Mouse (Mus musculus): ENCODE measurements at regions not wholly inside any gene's neighbourhood (a gene's known extent, or its start where the extent isn't known, plus 50 kb on each side); places are given as distances from the start of the nearest gene placed in this dataset.
A peak's percentile ranks its signal among the peaks of the same experiment; 100 is the strongest.

DNA sequence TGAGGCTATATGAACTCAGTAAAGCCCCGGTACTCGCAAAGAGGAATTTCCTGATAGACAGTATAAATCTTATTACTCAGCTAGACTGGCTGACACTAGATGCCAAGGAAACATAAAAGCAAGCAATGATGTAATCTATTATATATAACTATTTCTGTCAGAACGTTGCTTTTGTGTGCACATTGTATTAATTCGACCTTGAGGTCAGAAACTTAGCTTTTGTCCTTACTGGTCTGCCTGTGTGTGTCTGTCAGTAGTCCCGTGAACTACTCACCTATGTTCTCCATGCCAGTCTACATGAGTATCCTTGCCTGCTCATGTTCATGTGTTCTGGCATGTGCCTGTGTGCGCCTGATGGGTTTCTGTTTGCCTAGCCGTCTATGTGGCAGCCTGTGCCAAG is 70.5 kb downstream of the Tmx1 start:
- no peak for DNase-seq (ENCODE audit: low spot score in 2 of 2)

DNA sequence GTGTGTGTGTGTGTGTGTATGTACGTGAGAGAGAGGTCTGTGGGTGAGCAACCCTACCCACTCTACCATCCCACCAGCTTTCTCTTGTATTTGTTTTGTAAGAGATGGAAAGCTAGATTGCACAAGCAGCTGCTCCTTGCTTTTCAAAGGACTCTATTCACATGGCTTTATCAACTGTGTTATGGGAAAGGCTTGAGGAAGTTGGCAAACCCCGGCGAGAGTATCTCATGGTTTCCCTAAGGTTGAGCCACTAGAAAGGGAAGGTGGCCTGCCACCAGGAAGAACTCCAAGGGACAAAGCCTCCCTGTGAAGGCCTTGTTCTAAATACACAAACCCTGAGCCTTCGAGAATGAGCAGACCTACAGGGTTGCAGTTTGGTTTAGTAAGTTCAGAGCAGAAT is 71.8 kb downstream of the Tmx1 start:
- DNase-seq (ENCODE audit: low spot score in 2 of 2), result no peak

DNA sequence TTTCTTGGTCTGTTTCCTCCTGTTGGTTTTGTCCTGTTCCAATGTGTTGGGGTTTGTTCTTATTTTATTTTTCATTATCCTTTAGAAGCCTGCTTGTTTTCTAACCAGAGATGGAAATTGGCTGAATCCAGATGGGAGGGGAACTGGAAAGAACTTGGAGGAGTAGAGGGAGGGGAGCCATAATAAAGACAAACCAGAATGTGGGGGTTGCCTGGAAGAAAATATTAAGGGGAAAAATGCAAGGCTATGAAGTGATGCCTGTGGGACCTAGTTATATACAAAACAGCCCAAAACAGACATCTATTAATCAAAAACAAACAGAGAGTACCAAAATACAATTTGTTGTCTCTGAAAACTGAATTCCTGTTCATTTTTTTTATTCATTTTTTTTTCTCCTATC is 78.8 kb downstream of the Tmx1 start:
- no peak for DNase-seq (ENCODE audit: low spot score in 2 of 2)

DNA sequence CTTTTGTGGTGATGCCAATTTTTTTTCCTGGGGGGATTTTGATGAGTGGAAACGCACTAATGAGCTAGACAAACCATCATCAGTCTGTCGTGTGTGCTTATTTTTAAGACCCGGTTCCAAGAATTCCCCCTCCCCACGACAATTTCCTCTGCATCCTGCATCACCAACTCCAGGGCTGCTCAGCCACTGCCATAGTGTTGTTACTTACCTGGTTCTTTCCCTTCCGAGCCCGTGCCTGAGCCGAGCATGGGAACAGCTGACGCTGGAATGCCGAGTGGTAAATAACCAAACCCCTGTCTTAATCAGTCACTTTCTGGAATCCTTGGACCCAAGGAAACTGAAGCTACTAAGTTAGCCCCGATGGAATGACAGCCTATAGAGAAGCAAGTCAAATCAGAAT is 79.3 kb downstream of the Tmx1 start:
- no peak for DNase-seq (ENCODE audit: low spot score in 2 of 2)

- no peak for DNase-seq (ENCODE audit: low spot score in 2 of 2)
Measured at GRCm38 (mm10) chr12:70532843-70533242, 79.9 kb downstream of the Tmx1 start.

GRCm38 (mm10) chr12:70533375-70533935 is 80.6 kb downstream of the Tmx1 start:
- DNase-seq (ENCODE audit: low spot score in 2 of 2), result no peak

- DNase-seq (ENCODE audit: low spot score in 2 of 2), result no peak
Measured at GRCm38 (mm10) chr12:70539124-70539523, 86.2 kb downstream of the Tmx1 start.

GRCm38 (mm10) chr12:70539856-70540255 is 87.0 kb downstream of the Tmx1 start:
- DNase-seq (ENCODE audit: low spot score in 2 of 2), result no peak

DNA sequence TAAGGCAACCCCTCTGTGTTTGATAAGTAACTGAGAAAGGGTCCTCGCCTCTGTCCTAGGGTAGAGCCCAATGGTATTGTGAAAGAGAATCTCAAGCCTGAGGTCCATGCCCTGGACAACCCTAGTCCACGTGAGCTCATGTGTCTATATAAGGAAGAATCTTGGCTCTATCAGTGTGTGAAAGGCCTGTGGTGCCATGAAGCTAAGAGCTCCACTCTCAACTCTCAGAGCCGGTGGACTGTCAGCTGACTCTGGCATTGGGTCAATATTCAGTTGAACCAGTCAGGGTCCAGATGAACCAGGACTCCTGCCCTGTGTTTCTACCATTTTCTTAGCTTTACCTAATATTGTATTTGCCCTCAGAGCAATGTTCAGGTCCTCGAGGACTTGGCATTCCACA is 88.5 kb downstream of the Tmx1 start:
- no peak for DNase-seq (ENCODE audit: low spot score in 2 of 2)

GRCm38 (mm10) chr12:70543299-70543698 is 90.4 kb downstream of the Tmx1 start:
- DNase-seq (ENCODE audit: low spot score in 2 of 2), result no peak

DNA sequence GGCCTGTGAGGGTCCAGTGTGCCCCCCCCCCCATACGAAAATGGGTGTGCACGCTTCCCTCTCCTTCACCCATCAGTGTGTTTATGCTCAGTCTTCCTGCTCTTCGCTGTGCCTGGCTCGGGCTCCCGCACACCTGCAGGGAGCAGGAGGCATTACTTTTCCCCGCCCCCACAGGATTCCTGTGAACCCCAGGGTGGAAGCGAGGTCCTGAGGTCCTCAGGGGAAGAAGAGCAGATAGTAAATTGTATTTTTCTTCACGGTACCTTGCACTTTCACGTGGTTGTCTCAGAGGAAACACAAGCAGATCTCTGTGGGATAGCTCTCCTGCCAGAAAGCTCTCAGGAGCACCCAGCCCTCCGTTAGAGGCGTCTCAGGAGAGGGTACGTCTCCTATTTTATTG is 91.4 kb downstream of the Tmx1 start:
- DNase-seq (ENCODE audit: low spot score in 2 of 2), result no peak

- DNase-seq (ENCODE audit: low spot score in 2 of 2), result peak in 1 of 2 experiments; percentile 53
Measured at GRCm38 (mm10) chr12:70544850-70545510, 92.1 kb downstream of the Tmx1 start.

- DNase-seq (ENCODE audit: low spot score in 2 of 2), result no peak
Measured at GRCm38 (mm10) chr12:70547199-70547598, 94.3 kb downstream of the Tmx1 start.

DNA sequence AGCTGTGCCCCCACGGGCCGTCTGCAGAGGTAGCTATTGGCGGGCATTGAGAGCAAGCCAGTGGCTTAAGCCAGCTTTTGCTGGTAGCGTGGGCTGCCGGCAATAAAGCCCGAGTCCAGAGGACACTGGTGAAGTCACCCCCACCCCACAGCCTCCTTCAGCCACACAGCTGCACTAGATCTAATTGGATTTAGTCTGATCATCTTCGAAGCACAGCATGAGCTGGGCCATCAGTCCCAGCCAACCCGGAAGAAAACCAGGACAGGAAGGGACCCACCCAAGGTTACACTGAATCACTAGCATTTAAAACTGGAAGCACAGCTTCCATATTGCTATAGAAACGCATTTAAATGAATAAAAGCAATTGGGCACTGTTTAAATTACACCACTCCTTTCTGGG is 96.4 kb downstream of the Tmx1 start:
- no peak for DNase-seq (ENCODE audit: low spot score in 2 of 2)

- DNase-seq (ENCODE audit: low spot score in 2 of 2), result no peak
Measured at GRCm38 (mm10) chr12:70553866-70554265, 101.0 kb downstream of the Tmx1 start.

DNA sequence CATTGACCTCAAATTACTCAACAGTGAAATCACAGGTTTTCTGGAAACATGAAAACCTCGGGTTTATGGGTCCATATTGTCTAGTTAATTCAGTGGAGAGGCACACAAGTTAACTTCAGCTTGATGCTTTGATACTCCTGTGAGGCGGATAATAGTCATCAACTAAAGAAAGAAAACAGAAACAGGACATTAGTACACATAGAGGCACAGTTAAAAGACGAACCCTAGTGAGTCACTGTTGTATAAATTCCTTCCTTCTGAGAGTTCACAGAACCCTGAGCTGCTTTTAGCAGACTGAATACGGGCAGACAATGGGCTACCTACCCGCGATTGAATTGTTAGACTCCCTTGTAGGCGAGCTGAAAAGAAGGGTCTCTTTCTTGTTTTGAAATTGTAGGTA is 101.7 kb downstream of the Tmx1 start:
- no peak for DNase-seq (ENCODE audit: low spot score in 2 of 2)

DNA sequence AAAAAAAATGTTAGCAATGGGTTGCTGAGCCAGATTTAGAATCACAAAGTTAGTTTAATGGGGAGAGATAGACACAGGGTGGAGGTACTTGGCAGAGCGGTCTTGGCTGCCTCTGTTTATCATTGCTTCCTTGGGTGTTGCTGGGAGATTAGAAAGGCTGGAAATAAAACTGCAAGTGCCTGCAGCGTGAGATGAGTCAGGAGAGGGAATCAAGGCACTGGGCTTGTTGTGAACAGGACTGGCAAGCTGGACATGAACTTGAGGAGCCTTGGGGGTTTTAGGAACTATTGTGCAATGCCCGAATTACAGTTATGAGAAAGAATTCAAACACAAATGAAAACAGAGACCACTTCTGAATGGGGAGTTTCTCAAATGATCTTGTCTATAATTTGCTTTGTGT is 102.8 kb downstream of the Tmx1 start:
- no peak for DNase-seq (ENCODE audit: low spot score in 2 of 2)

GRCm38 (mm10) chr12:70556820-70557219 is 103.9 kb downstream of the Tmx1 start:
- no peak for DNase-seq (ENCODE audit: low spot score in 2 of 2)

GRCm38 (mm10) chr12:70563446-70563845 is 110.6 kb downstream of the Tmx1 start:
- DNase-seq (ENCODE audit: low spot score in 2 of 2), result no peak

GRCm38 (mm10) chr12:70575665-70576064 is 122.8 kb downstream of the Tmx1 start:
- DNase-seq (ENCODE audit: low spot score in 2 of 2), result no peak

GRCm38 (mm10) chr12:70577769-70578168 is 124.9 kb downstream of the Tmx1 start:
- no peak for DNase-seq (ENCODE audit: low spot score in 2 of 2)

GRCm38 (mm10) chr12:70579328-70579905 is 126.5 kb downstream of the Tmx1 start:
- no peak for DNase-seq (ENCODE audit: low spot score in 2 of 2)

GRCm38 (mm10) chr12:70586181-70586580 is 133.3 kb downstream of the Tmx1 start:
- no peak for DNase-seq (ENCODE audit: low spot score in 2 of 2)
